Mouse (Mus musculus) urinary bladder, postnatal 10 days (tissue): ENCODE measurements around the gene Rnf214.

Experiments used
- DNase-seq: peaks from one replicate; pipeline ENCODE4 v3.0.0; 2022; ENCODE audit warnings: low spot score

The Rnf214 gene

DNA sequence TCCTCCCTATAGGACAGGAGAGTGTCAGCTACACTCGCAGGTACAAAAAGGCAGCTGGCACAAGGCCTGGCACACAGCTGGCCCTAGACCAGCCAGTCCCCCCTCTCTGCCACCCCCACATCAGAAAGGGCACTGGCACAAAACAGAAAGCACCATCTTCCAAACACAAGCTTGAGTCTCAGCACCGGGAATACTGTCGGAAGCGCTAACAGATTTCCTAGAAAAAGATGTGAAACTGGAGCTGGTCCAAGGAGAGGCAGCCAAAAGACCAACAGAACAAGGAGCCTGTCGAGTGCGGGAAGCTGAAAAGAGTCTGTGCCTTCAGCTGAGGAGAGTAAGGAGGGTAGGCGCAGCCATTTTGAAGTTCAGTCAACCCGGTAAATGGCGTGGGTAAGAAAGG, 91.6 kb downstream of the Rnf214 start:
- no peak for DNase-seq
